Mouse (Mus musculus): ENCODE data around the gene Fermt2. TPM values are rescaled to one million over a fixed set of nuclear protein-coding genes. Genes with fewer than 3 reads are reported as not detected.

Gene Fermt2
- polyA plus RNA-seq (2014; fragmentation: Illumina TruSeq; extraction: RNeasy Lipid Tissue Mini Kit (QIAGEN cat#74804); ENCODE audit: insufficient read depth, low read depth, low replicate concordance) = 115 TPM

DNA sequence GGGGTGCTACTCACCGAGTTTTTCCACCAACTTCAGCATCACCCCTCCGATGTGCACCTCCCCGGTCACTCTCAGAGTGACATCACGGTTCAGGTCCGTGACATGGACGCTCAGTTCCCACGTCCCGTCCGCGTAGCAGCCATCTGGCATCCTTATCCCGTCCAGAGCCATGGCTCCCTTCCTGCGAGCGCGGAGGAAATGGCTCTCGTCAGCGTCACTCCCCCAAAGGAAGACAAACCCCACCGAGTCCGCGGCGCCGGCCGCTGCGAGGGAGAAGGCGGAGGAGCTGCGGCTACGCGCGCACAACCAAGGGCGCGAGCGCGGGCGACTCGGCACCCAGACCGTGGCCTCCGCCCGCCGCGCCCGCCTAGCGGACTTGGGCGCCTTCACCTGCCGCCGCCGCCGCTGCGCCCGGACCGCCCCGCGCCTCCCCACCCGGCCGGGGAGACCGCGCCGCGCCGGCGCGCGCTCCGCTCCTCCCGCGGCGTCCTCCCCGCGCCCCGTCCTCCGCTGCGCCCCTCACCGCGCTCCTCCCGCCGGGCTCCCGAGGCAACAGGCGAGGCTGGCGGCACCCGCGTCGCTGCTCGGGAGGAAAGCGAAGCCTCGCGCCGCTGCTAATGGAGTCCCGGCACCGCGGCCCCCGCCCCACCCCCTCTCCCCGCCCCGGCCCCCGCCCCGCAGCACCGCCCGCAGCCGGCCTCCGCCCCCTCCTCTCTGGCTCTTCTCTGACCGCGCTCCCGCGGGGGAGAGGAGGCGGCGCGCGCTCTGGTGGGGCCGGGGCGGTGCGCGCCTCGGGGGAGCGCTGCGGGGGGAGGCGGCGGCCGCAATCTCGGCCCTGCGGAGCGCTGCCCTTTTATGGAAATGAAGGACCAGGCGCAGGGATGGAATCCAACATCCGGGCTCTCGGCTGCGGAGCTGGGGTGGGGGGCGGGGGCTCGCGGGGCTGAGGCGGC, at the start of gene Fermt2:
TSS of gene Fermt2 (minus strand) at position 708 of the 953 bp plus-strand sequence.

Other genes with a start within 250 kb of the Fermt2 start
- 17.1 TPM for gene Ero1l, start 211.3 kb downstream of the Fermt2 start, polyA plus RNA-seq (2014; fragmentation: Illumina TruSeq; extraction: RNeasy Lipid Tissue Mini Kit (QIAGEN cat#74804); ENCODE audit: insufficient read depth, low read depth, low replicate concordance)
- 78.4 TPM for gene Psmc6, start 200.3 kb downstream of the Fermt2 start, polyA plus RNA-seq (2014; fragmentation: Illumina TruSeq; extraction: RNeasy Lipid Tissue Mini Kit (QIAGEN cat#74804); ENCODE audit: insufficient read depth, low read depth, low replicate concordance)
- gene Styx, start 179.0 kb downstream of the Fermt2 start, polyA plus RNA-seq (2014; fragmentation: Illumina TruSeq; extraction: RNeasy Lipid Tissue Mini Kit (QIAGEN cat#74804); ENCODE audit: insufficient read depth, low read depth, low replicate concordance) = 7.8 TPM
- 18.4 TPM for gene Gnpnat1, start 125.2 kb downstream of the Fermt2 start, polyA plus RNA-seq (2014; fragmentation: Illumina TruSeq; extraction: RNeasy Lipid Tissue Mini Kit (QIAGEN cat#74804); ENCODE audit: insufficient read depth, low read depth, low replicate concordance)
- 10.2 TPM for gene Ddhd1, start 128.0 kb upstream of the Fermt2 start, polyA plus RNA-seq (2014; fragmentation: Illumina TruSeq; extraction: RNeasy Lipid Tissue Mini Kit (QIAGEN cat#74804); ENCODE audit: insufficient read depth, low read depth, low replicate concordance)